ENCODE assay signal across 8 mouse cellular contexts in genomic region chr10:127339683-127340576, GRCm38 (mm10). TPM values are rescaled to one million over a fixed set of nuclear protein-coding genes. Genes with fewer than 3 reads are reported as not detected.
DNase-seq lines count a peak whose midpoint lies in the region; ATAC-seq and TF ChIP-seq lines count a peak whose summit lies in the region.

No protein-coding gene starts in this region.

- TF ChIP-seq CTCF in spleen, adult 2 months (IDR thresholded peaks at IDR 0.05; ENCODE audit: extremely low read depth, insufficient read depth, insufficient read length, insufficient replicate concordance), result no peak

- ATAC-seq in embryonic facial prominence, embryonic 12.5 days (ENCODE audit: insufficient number of reproducible peaks, insufficient read depth, low FRiP score, low TSS enrichment), result peak; percentile 12; the same call in 1 of the 2 replicates
- ATAC-seq in liver, embryonic 11.5 days (replicated peaks; ENCODE audit: low FRiP score), result peak; percentile 18
- ATAC-seq in neural tube, embryonic 15.5 days (ENCODE audit: low FRiP score), result no peak

- no peaks in the 10 kb centered on the region; the same call in 1 of the 2 replicates for H3K4me1 ChIP-seq in spleen, adult 2 months (ENCODE audit: control insufficient read depth, insufficient read depth, insufficient read length)
- peaks cover 12% of the 10 kb centered on the region for H3K4me1 ChIP-seq in embryonic facial prominence, embryonic 12.5 days
- peaks cover 22% of the 10 kb centered on the region for H3K4me1 ChIP-seq in liver, embryonic 11.5 days (replicated peaks; ENCODE audit: control insufficient read depth, insufficient read depth, low read length)
- H3K4me1 ChIP-seq in neural tube, embryonic 15.5 days, result peaks cover 38% of the 10 kb centered on the region

- no peak overlapping the region for H3K27ac ChIP-seq in spleen, adult 2 months (ENCODE audit: insufficient read depth, low read length)
- H3K27ac ChIP-seq in embryonic facial prominence, embryonic 12.5 days, result peak overlapping the region; percentile 95
- H3K27ac ChIP-seq in liver, embryonic 11.5 days (ENCODE audit: low read depth, low read length), result peak overlapping the region; percentile 64
- H3K27ac ChIP-seq in neural tube, embryonic 15.5 days (replicated peaks), result peak overlapping the region; percentile 72

- no peak for TF ChIP-seq POLR2A in spleen, adult 2 months (IDR thresholded peaks at IDR 0.05; ENCODE audit: low read depth, low read length)

- peak overlapping the region; percentile 38 for H3K4me3 ChIP-seq in spleen, adult 2 months (ENCODE audit: extremely low read depth, insufficient read depth, insufficient read length)
- H3K4me3 ChIP-seq in embryonic facial prominence, embryonic 12.5 days, result peak overlapping the region; percentile 52
- H3K4me3 ChIP-seq in liver, embryonic 11.5 days (ENCODE audit: low read depth, low read length), result peak overlapping the region; percentile 55
- peak overlapping the region; percentile 39 for H3K4me3 ChIP-seq in neural tube, embryonic 15.5 days (replicated peaks)

- peaks cover 19% of the 10 kb centered on the region for H3K27me3 ChIP-seq in spleen, adult 2 months (ENCODE audit: control insufficient read depth, insufficient read depth, low read length)
- no peaks in the 10 kb centered on the region; the same call in 1 of the 2 replicates for H3K27me3 ChIP-seq in embryonic facial prominence, embryonic 12.5 days
- H3K27me3 ChIP-seq in liver, embryonic 11.5 days (replicated peaks; ENCODE audit: control insufficient read depth, insufficient read depth, low read length), result peaks cover 41% of the 10 kb centered on the region
- peaks cover 32% of the 10 kb centered on the region for H3K27me3 ChIP-seq in neural tube, embryonic 15.5 days (replicated peaks)

- WGBS in spleen, adult 2 months, result 1% methylated on average over 42 of the region's 42 CpGs
- 0% methylated on average over 41 of the region's 42 CpGs for WGBS in embryonic facial prominence, embryonic 12.5 days
- under 1% methylated on average over 41 of the region's 42 CpGs for WGBS in liver, embryonic 11.5 days
- WGBS in neural tube, embryonic 15.5 days, result 1% methylated on average over 42 of the region's 42 CpGs

- no peaks in the 10 kb centered on the region for H3K36me3 ChIP-seq in spleen, adult 2 months (ENCODE audit: control insufficient read depth, insufficient read depth, low read length)
- peaks cover 23% of the 10 kb centered on the region for H3K36me3 ChIP-seq in embryonic facial prominence, embryonic 12.5 days
- no peaks in the 10 kb centered on the region for H3K36me3 ChIP-seq in liver, embryonic 11.5 days (ENCODE audit: control insufficient read depth, insufficient read depth, low read length)
- no peaks in the 10 kb centered on the region for H3K36me3 ChIP-seq in neural tube, embryonic 15.5 days

- no peak for DNase-seq in spleen, adult 2 months (ENCODE audit: low read depth in 1 of 2, low spot score in 2 of 2)
- no peak for DNase-seq in spleen, postnatal 10 days (ENCODE audit: low spot score in 2 of 2)
- DNase-seq in heart, postnatal 36 days, result peak; percentile 59 to 72
- DNase-seq in liver, embryonic 11.5 days (ENCODE audit: low spot score), result peak; percentile 65
- no peak for DNase-seq in layer of hippocampus, postnatal 25 days (ENCODE audit: extremely low spot score in 1 of 2, low spot score in 1 of 2)
- no peak for DNase-seq in frontal cortex, postnatal 14 days (ENCODE audit: low spot score in 2 of 2)

- H3K9me3 ChIP-seq in embryonic facial prominence, embryonic 12.5 days, result no peaks in the 10 kb centered on the region
- H3K9me3 ChIP-seq in liver, embryonic 11.5 days (ENCODE audit: control insufficient read depth, low read length), result no peaks in the 10 kb centered on the region
- no peaks in the 10 kb centered on the region for H3K9me3 ChIP-seq in neural tube, embryonic 15.5 days (replicated peaks)

- intact Hi-C loops in heart, postnatal 36 days (cut with DNase I), result loop anchor here (5.0 kb wide), 1 partner anchor 218 kb away; the partner anchor contains the start of gene Os9

- H3K9ac ChIP-seq in embryonic facial prominence, embryonic 12.5 days, result peak overlapping the region; percentile 59
- peak overlapping the region; percentile 34 for H3K9ac ChIP-seq in liver, embryonic 11.5 days (ENCODE audit: low read depth, low read length)
- H3K9ac ChIP-seq in neural tube, embryonic 15.5 days (replicated peaks), result 0 out of 2 replicates have a peak overlapping the region, but pooled peaks have one; percentile 14

- peak overlapping the region; percentile 90 for H3K4me2 ChIP-seq in embryonic facial prominence, embryonic 12.5 days (replicated peaks)
- peak overlapping the region; percentile 95 for H3K4me2 ChIP-seq in liver, embryonic 11.5 days
- peak overlapping the region; percentile 67 for H3K4me2 ChIP-seq in neural tube, embryonic 15.5 days

RNA-seq across cellular contexts. Expression of gene Gli1, which starts 1.8 kb away (rescaled TPM):
- 0.42 and 0.74 TPM in 2 replicates for polyA plus RNA-seq in spleen, adult 2 months (2012; rRNA removed)
- 15.5 and 16.4 TPM in 2 replicates for polyA plus RNA-seq in embryonic facial prominence, embryonic 12.5 days (2016; fragmentation: Nextera tagmentation; extraction: Ambion mirVana)
- total RNA-seq in heart, postnatal 36 days (2021), result 1 to 10 TPM; 1.0 to 2.6 TPM
- polyA plus RNA-seq in liver, embryonic 11.5 days (2014; fragmentation: Nextera tagmentation; extraction: Ambion mirVana), result 2.1 and 2.2 TPM in 2 replicates
- polyA plus RNA-seq in neural tube, embryonic 15.5 days (2015; fragmentation: Nextera tagmentation; extraction: Ambion mirVana), result 1.8 and 2.7 TPM in 2 replicates
- total RNA-seq in layer of hippocampus, postnatal 25 days (2021), result 1 to 10 TPM; 2.1 to 3.3 TPM

RNA-seq across cellular contexts. Expression of gene Inhbe, which starts 14.3 kb away (rescaled TPM):
- polyA plus RNA-seq in spleen, adult 2 months (2012; rRNA removed), result not detected in 2 replicates
- 0.03 TPM in 1 of 2 replicates, not detected in the other for polyA plus RNA-seq in embryonic facial prominence, embryonic 12.5 days (2016; fragmentation: Nextera tagmentation; extraction: Ambion mirVana)
- not detected for total RNA-seq in heart, postnatal 36 days (2021)
- 0.04 and 0.09 TPM in 2 replicates for polyA plus RNA-seq in liver, embryonic 11.5 days (2014; fragmentation: Nextera tagmentation; extraction: Ambion mirVana)
- 0.03 TPM in 1 of 2 replicates, not detected in the other for polyA plus RNA-seq in neural tube, embryonic 15.5 days (2015; fragmentation: Nextera tagmentation; extraction: Ambion mirVana)
- total RNA-seq in layer of hippocampus, postnatal 25 days (2021), result not detected

RNA-seq across cellular contexts. Expression of gene Arhgap9, which starts 18.2 kb away (rescaled TPM):
- 72.7 and 87.2 TPM in 2 replicates for polyA plus RNA-seq in spleen, adult 2 months (2012; rRNA removed)
- polyA plus RNA-seq in embryonic facial prominence, embryonic 12.5 days (2016; fragmentation: Nextera tagmentation; extraction: Ambion mirVana), result 1.8 and 2.6 TPM in 2 replicates
- 1 to 10 TPM; 3.1 to 3.6 TPM for total RNA-seq in heart, postnatal 36 days (2021)
- 22.0 and 24.4 TPM in 2 replicates for polyA plus RNA-seq in liver, embryonic 11.5 days (2014; fragmentation: Nextera tagmentation; extraction: Ambion mirVana)
- 0.88 and 13.1 TPM in 2 replicates for polyA plus RNA-seq in neural tube, embryonic 15.5 days (2015; fragmentation: Nextera tagmentation; extraction: Ambion mirVana)
- total RNA-seq in layer of hippocampus, postnatal 25 days (2021), result 1 to 10 TPM in 1 of 2 experiments, under 1 TPM in 1; 0.89 to 1.1 TPM

RNA-seq across cellular contexts. Expression of gene Mars, which starts 28.3 kb away (rescaled TPM):
- 33.2 and 40.2 TPM in 2 replicates for polyA plus RNA-seq in spleen, adult 2 months (2012; rRNA removed)
- 138 and 142 TPM in 2 replicates for polyA plus RNA-seq in embryonic facial prominence, embryonic 12.5 days (2016; fragmentation: Nextera tagmentation; extraction: Ambion mirVana)
- total RNA-seq in heart, postnatal 36 days (2021), result 10 to 100 TPM; 41.0 to 46.4 TPM
- 249 and 257 TPM in 2 replicates for polyA plus RNA-seq in liver, embryonic 11.5 days (2014; fragmentation: Nextera tagmentation; extraction: Ambion mirVana)
- polyA plus RNA-seq in neural tube, embryonic 15.5 days (2015; fragmentation: Nextera tagmentation; extraction: Ambion mirVana), result 108 and 115 TPM in 2 replicates
- 10 to 100 TPM; 57.1 to 59.4 TPM for total RNA-seq in layer of hippocampus, postnatal 25 days (2021)

RNA-seq across cellular contexts. Expression of gene Inhbc, which starts 30.3 kb away (rescaled TPM):
- not detected in 2 replicates for polyA plus RNA-seq in spleen, adult 2 months (2012; rRNA removed)
- polyA plus RNA-seq in embryonic facial prominence, embryonic 12.5 days (2016; fragmentation: Nextera tagmentation; extraction: Ambion mirVana), result 0.09 TPM in 1 of 2 replicates, not detected in the other
- not detected for total RNA-seq in heart, postnatal 36 days (2021)
- polyA plus RNA-seq in liver, embryonic 11.5 days (2014; fragmentation: Nextera tagmentation; extraction: Ambion mirVana), result 1.1 and 1.4 TPM in 2 replicates
- not detected in 2 replicates for polyA plus RNA-seq in neural tube, embryonic 15.5 days (2015; fragmentation: Nextera tagmentation; extraction: Ambion mirVana)
- total RNA-seq in layer of hippocampus, postnatal 25 days (2021), result not detected

Comparison
In these comparisons a context has a peak if more than half of its experiments do, and no peak if none do; other contexts are left out.
1. DNase-seq: peak in heart, postnatal 36 days (2 of 2) and liver, embryonic 11.5 days (single experiment); none in spleen, adult 2 months (0 of 2), spleen, postnatal 10 days (0 of 2), layer of hippocampus, postnatal 25 days (0 of 2) and frontal cortex, postnatal 14 days (0 of 2).
2. Peak in every context shown above with its lines, with median percentiles within 50 percentile points of each other: H3K4me3 ChIP-seq, H3K4me2 ChIP-seq and H3K9ac ChIP-seq.